ENCODE assay signal across 38 mouse cellular contexts in the genomic region with DNA sequence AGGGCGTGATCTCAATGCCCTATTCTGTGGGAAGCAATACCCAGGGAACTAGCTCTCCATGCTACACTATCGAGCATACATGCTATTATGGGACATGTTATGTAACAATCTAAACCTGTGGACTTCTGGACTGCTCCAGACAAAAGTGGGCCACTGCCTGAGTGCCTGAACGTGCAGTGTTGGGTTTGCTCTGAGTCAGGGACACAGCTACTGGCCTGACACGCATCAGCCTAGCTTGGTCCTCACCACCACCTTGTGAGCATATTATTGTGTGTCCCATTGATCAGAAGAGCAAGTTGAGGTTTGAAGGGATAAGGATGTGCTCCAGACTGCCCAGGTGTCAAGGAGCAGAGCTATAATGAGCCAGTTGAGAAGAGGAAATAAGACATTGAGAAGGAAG. TPM values are rescaled to one million over a fixed set of nuclear protein-coding genes. Genes with fewer than 3 reads are reported as not detected.
"Had no signal": no experiment of that assay in that cellular context is flagged by ENCODE, and none has a peak within 500 bp of the region (broad histone marks: within the 10 kb centered on the region; RNA-seq: fewer than 3 reads in every experiment).

No protein-coding gene starts in this region.

- DNase-seq: left cerebral cortex, postnatal 4 days; liver; liver, embryonic 13.5 days; liver, postnatal 0 days; lung, adult 18-20 months; lung, adult 2 months; lung, embryonic 14.5 days; lung, postnatal 10 days; lung, postnatal 14 days; lung, postnatal 36 days; lung, postnatal 4 days; midbrain, embryonic 14.5 days had no signal

- ATAC-seq: liver, embryonic 12.5 days; liver, postnatal 0 days; lung, postnatal 0 days; midbrain, embryonic 13.5 days; midbrain, embryonic 15.5 days; midbrain, embryonic 16.5 days had no signal

- H3K4me2 ChIP-seq: limb, embryonic 12.5 days; limb, embryonic 13.5 days; limb, embryonic 15.5 days; liver, embryonic 11.5 days; liver, embryonic 12.5 days; liver, embryonic 13.5 days; liver, embryonic 15.5 days; lung, embryonic 14.5 days; lung, embryonic 15.5 days; midbrain, embryonic 11.5 days; midbrain, embryonic 12.5 days; midbrain, embryonic 13.5 days; midbrain, embryonic 15.5 days; neural tube, embryonic 12.5 days; neural tube, embryonic 13.5 days had no signal

- H3K4me3 ChIP-seq: limb, embryonic 10.5 days; limb, embryonic 12.5 days; limb, embryonic 13.5 days; limb, embryonic 15.5 days; liver, embryonic 12.5 days; liver, embryonic 13.5 days; liver, embryonic 15.5 days; lung, embryonic 15.5 days; megakaryocyte, embryonic 14.5 days; midbrain, embryonic 10.5 days; midbrain, embryonic 12.5 days; midbrain, embryonic 13.5 days; midbrain, embryonic 15.5 days; myocyte; neural tube, embryonic 12.5 days; neural tube, embryonic 13.5 days had no signal

- H3K9ac ChIP-seq: limb, embryonic 12.5 days; limb, embryonic 13.5 days; limb, embryonic 15.5 days; liver, embryonic 12.5 days; liver, embryonic 13.5 days; liver, embryonic 14.5 days; liver, embryonic 15.5 days; liver, postnatal 0 days; lung, embryonic 14.5 days; lung, embryonic 15.5 days; midbrain, embryonic 12.5 days; midbrain, embryonic 13.5 days; midbrain, embryonic 15.5 days; neural tube, embryonic 12.5 days; neural tube, embryonic 13.5 days had no signal

- H3K27me3 ChIP-seq: limb, embryonic 13.5 days; limb, embryonic 15.5 days; liver, embryonic 12.5 days; liver, embryonic 13.5 days; liver, embryonic 15.5 days; lung, embryonic 15.5 days; megakaryocyte, embryonic 14.5 days; midbrain, embryonic 12.5 days; midbrain, embryonic 13.5 days; midbrain, embryonic 15.5 days; neural tube, embryonic 12.5 days; neural tube, embryonic 13.5 days had no signal

- H3K27ac ChIP-seq: limb, embryonic 10.5 days; limb, embryonic 12.5 days; limb, embryonic 13.5 days; limb, embryonic 15.5 days; liver, embryonic 12.5 days; liver, embryonic 13.5 days; liver, embryonic 14.5 days; liver, embryonic 15.5 days; lung, embryonic 15.5 days; macrophage; midbrain, embryonic 10.5 days; midbrain, embryonic 12.5 days; midbrain, embryonic 13.5 days; midbrain, embryonic 15.5 days; neural tube, embryonic 12.5 days; neural tube, embryonic 13.5 days had no signal

- H3K9me3 ChIP-seq: limb, embryonic 10.5 days; limb, embryonic 12.5 days; limb, embryonic 13.5 days; limb, embryonic 15.5 days; liver, embryonic 12.5 days; liver, embryonic 13.5 days; liver, embryonic 15.5 days; lung, embryonic 15.5 days; megakaryocyte, embryonic 14.5 days; midbrain, embryonic 10.5 days; midbrain, embryonic 12.5 days; midbrain, embryonic 13.5 days; midbrain, embryonic 15.5 days; neural tube, embryonic 12.5 days; neural tube, embryonic 13.5 days had no signal

- H3K36me3 ChIP-seq: limb, embryonic 10.5 days; limb, embryonic 12.5 days; limb, embryonic 13.5 days; limb, embryonic 15.5 days; liver, embryonic 12.5 days; liver, embryonic 13.5 days; liver, embryonic 15.5 days; lung, embryonic 15.5 days; midbrain, embryonic 10.5 days; midbrain, embryonic 12.5 days; midbrain, embryonic 13.5 days; midbrain, embryonic 15.5 days; neural tube, embryonic 12.5 days; neural tube, embryonic 13.5 days had no signal

- H3K4me1 ChIP-seq: limb, embryonic 12.5 days; limb, embryonic 13.5 days; limb, embryonic 15.5 days; liver, embryonic 12.5 days; liver, embryonic 13.5 days; liver, embryonic 15.5 days; lung, embryonic 15.5 days; midbrain, embryonic 10.5 days; midbrain, embryonic 12.5 days; midbrain, embryonic 13.5 days; midbrain, embryonic 15.5 days; neural tube, embryonic 12.5 days had no signal

RNA-seq across cellular contexts. Expression of gene Gm2115, which starts 16.2 kb away (rescaled TPM):
- total RNA-seq: liver, adult 2 months; megakaryocyte progenitor cell, adult 5-6 weeks; megakaryocyte, adult 5-6 weeks; megakaryocyte-erythroid progenitor cell, adult 5-6 weeks; monocyte, adult 5-6 weeks had no signal
- polyA plus RNA-seq: liver, embryonic 11.5 days; liver, embryonic 14.5 days; macrophage had no signal
